Mouse (Mus musculus) gastrocnemius, adult 2 months (tissue): ENCODE data around the gene Myrip. TPM values are rescaled to one million over a fixed set of nuclear protein-coding genes. Genes with fewer than 3 reads are reported as not detected.
"Not testable (repeated sequence)": the region's sequence is repeated elsewhere in the genome, so short reads cannot be mapped to it uniquely, and the experiment has no call there.

Experiments used
- DNase-seq: peaks from one replicate; pipeline ENCODE4 v3.0.0; 2022
- H3K27ac ChIP-seq: fragments of 200-600 bp; 2 replicates; pipeline ENCODE4 v1.8.1; 2022; ENCODE audit warnings: mild to moderate bottlenecking
- H3K4me3 ChIP-seq: fragments of 200-600 bp; 2 replicates; pipeline ENCODE4 v1.8.1; 2022; ENCODE audit warnings: mild to moderate bottlenecking, moderate library complexity
- CTCF ChIP-seq: fragments of 200-600 bp; IDR thresholded peaks from 2 replicates; pipeline ENCODE4 v1.8.1; 2022; ENCODE audit warnings: antibody characterized with exemption, mild to moderate bottlenecking, moderate library complexity
- intact Hi-C: fragments of 180-260 bp; cut with DNase I; formaldehyde crosslinking; loops from one replicate; pipeline ENCODE4 v1.15.1; 2025
- total RNA-seq, 2 experiments: library from RNA; stranded (reverse); gene quantifications; 2 replicates each; pipeline ENCODE4 v1.2.3; 2021

The Myrip gene
- total RNA-seq, 2 experiments from 2014 or later: 0.98 to 1.2 TPM

- no peak for TF ChIP-seq CTCF
- no peak overlapping the region for H3K27ac ChIP-seq
- DNase-seq: no peak
- no peak overlapping the region for H3K4me3 ChIP-seq
- intact Hi-C loops: no loop called here
Measured at GRCm38 (mm10) chr9:120364653-120365283, 63.5 kb downstream of the Myrip start.

GRCm38 (mm10) chr9:120367526-120367925 lies 66.2 kb downstream of the Myrip start:
- no peak overlapping the region for H3K4me3 ChIP-seq
- intact Hi-C loops: no loop called here
- TF ChIP-seq CTCF: no peak
- DNase-seq: no peak
- no peak overlapping the region for H3K27ac ChIP-seq

GRCm38 (mm10) chr9:120371633-120372032 lies 70.3 kb downstream of the Myrip start:
- Histone ChIP-seq H3K4me3 (no peak overlapping the region), H3K27ac (no peak overlapping the region)
- TF ChIP-seq CTCF: no peak
- intact Hi-C loops: no loop called here
- no peak for DNase-seq

- TF ChIP-seq CTCF: no peak
- no peak for DNase-seq
- Histone ChIP-seq H3K27ac (no peak overlapping the region), H3K4me3 (no peak overlapping the region)
- intact Hi-C loops: no loop called here
Measured at GRCm38 (mm10) chr9:120372347-120372746, 71.0 kb downstream of the Myrip start.

- DNase-seq: peak; percentile 50
- TF ChIP-seq CTCF: peak; percentile 85
- intact Hi-C loops: loop anchor here (1.0 to 5.0 kb wide), 3 partner anchors 81 to 240 kb away; no protein-coding TSS in a partner anchor
- H3K27ac ChIP-seq: no peak overlapping the region
- H3K4me3 ChIP-seq: no peak overlapping the region
Measured at GRCm38 (mm10) chr9:120377726-120378125, 76.4 kb downstream of the Myrip start.

GRCm38 (mm10) chr9:120395188-120395587 lies 93.9 kb downstream of the Myrip start:
- Histone ChIP-seq H3K4me3 (no peak overlapping the region), H3K27ac (no peak overlapping the region)
- intact Hi-C loops: no loop called here
- no peak for DNase-seq
- TF ChIP-seq CTCF: no peak

GRCm38 (mm10) chr9:120396579-120397185 lies 95.4 kb downstream of the Myrip start:
- intact Hi-C loops: no loop called here
- TF ChIP-seq CTCF: no peak
- no peak overlapping the region for H3K4me3 ChIP-seq
- DNase-seq: no peak
- H3K27ac ChIP-seq: no peak overlapping the region

GRCm38 (mm10) chr9:120398289-120398688 lies 97.0 kb downstream of the Myrip start:
- Histone ChIP-seq H3K4me3 (no peak overlapping the region), H3K27ac (no peak overlapping the region)
- intact Hi-C loops: no loop called here
- no peak for DNase-seq
- TF ChIP-seq CTCF: no peak

- intact Hi-C loops, DNase-seq, H3K4me3 ChIP-seq, H3K27ac ChIP-seq: not testable (repeated sequence)
- TF ChIP-seq CTCF: peak; percentile 42; the same call in 1 of the 2 replicates
Measured at GRCm38 (mm10) chr9:120399537-120399936, 98.2 kb downstream of the Myrip start.

GRCm38 (mm10) chr9:120402368-120402767 lies 101.1 kb downstream of the Myrip start:
- Histone ChIP-seq H3K4me3 (no peak overlapping the region), H3K27ac (no peak overlapping the region)
- intact Hi-C loops: no loop called here
- no peak for DNase-seq
- no peak for TF ChIP-seq CTCF

GRCm38 (mm10) chr9:120403661-120404060 lies 102.3 kb downstream of the Myrip start:
- TF ChIP-seq CTCF: no peak
- no peak overlapping the region for H3K27ac ChIP-seq
- intact Hi-C loops: no loop called here
- H3K4me3 ChIP-seq: no peak overlapping the region
- DNase-seq: no peak

- no peak overlapping the region for H3K4me3 ChIP-seq
- no peak for TF ChIP-seq CTCF
Measured at GRCm38 (mm10) chr9:120409663-120410181, 108.4 kb downstream of the Myrip start.

GRCm38 (mm10) chr9:120410421-120410820 lies 109.1 kb downstream of the Myrip start:
- intact Hi-C loops: no loop called here
- Histone ChIP-seq H3K4me3 (no peak overlapping the region), H3K27ac (no peak overlapping the region)
- peak; percentile 71 for TF ChIP-seq CTCF
- DNase-seq: peak; percentile 49

More at GRCm38 (mm10) chr9:120409663-120410181, 108.4 kb downstream of the Myrip start:
- H3K27ac ChIP-seq: no peak overlapping the region
- intact Hi-C loops: no loop called here
- no peak for DNase-seq
